Mouse (Mus musculus) E14TG2a.4 (cell line): ENCODE data around the gene Zswim1.
"Not testable (repeated sequence)": the region's sequence is repeated elsewhere in the genome, so short reads cannot be mapped to it uniquely, and the experiment has no call there.

ENCODE experiments used
- H3K27me3 ChIP-seq: 2 replicates; pipeline ENCODE4 v1.6.1; 2014; ENCODE audit warnings: low read length, control low read depth; ENCODE audit not compliant: insufficient read depth
- H3K36me3 ChIP-seq: 2 replicates; pipeline ENCODE4 v1.6.1; 2014; ENCODE audit warnings: low read length, control low read depth; ENCODE audit not compliant: insufficient read depth
- H3K4me1 ChIP-seq: replicated peaks from 2 replicates; pipeline ENCODE4 v1.6.1; 2014; ENCODE audit warnings: low read depth, low read length, control low read depth
- H3K4me3 ChIP-seq: replicated peaks from 2 replicates; pipeline ENCODE4 v1.5.1; 2014; ENCODE audit warnings: mild to moderate bottlenecking, low read length
- H3K9me3 ChIP-seq: 2 replicates; pipeline ENCODE4 v1.6.1; 2014; ENCODE audit warnings: low read length, control low read depth
- CTCF ChIP-seq: conservative IDR thresholded peaks from 2 replicates; pipeline ENCODE4 v1.5.1; 2014; ENCODE audit warnings: low read length
- NANOG ChIP-seq: IDR thresholded peaks from 2 replicates; pipeline ENCODE4 v1.6.1; 2014; ENCODE audit warnings: borderline replicate concordance, low read length, mixed read lengths
- POU5F1 ChIP-seq: IDR thresholded peaks from 2 replicates; pipeline ENCODE4 v1.6.1; 2014; ENCODE audit warnings: low read length, borderline replicate concordance

The Zswim1 gene

GRCm38 (mm10) chr2:164788411-164788810, 34.1 kb upstream of the Zswim1 start:
- Histone ChIP-seq H3K4me3 (peak overlapping the region; percentile 27), H3K9me3 (no peaks in the 10 kb centered on the region), H3K4me1 (peaks cover 82% of the 10 kb centered on the region), H3K36me3 (peaks cover 43% of the 10 kb centered on the region), H3K27me3 (peaks cover 17% of the 10 kb centered on the region)
- TF ChIP-seq NANOG (no peak), CTCF (no peak)

- TF ChIP-seq POU5F1 = no peak
- no peak for TF ChIP-seq CTCF
- no peak for TF ChIP-seq NANOG
- H3K27me3 ChIP-seq = peaks cover 9% of the 10 kb centered on the region
- peaks cover 61% of the 10 kb centered on the region for H3K36me3 ChIP-seq
- no peaks in the 10 kb centered on the region for H3K9me3 ChIP-seq
- H3K4me3 ChIP-seq = no peak overlapping the region
- H3K4me1 ChIP-seq = peaks cover 92% of the 10 kb centered on the region
These were observed 32.0 kb upstream of the Zswim1 start for GRCm38 (mm10) chr2:164790451-164790850.

GRCm38 (mm10) chr2:164791841-164792261, 30.6 kb upstream of the Zswim1 start:
- Histone ChIP-seq H3K27me3 (peaks cover 3% of the 10 kb centered on the region; the same call in 1 of the 2 replicates), H3K4me3 (peak overlapping the region; percentile 53), H3K9me3 (no peaks in the 10 kb centered on the region), H3K36me3 (peaks cover 75% of the 10 kb centered on the region), H3K4me1 (peaks cover 91% of the 10 kb centered on the region)
- TF ChIP-seq CTCF (no peak), NANOG (no peak), POU5F1 (no peak)

- Histone ChIP-seq H3K9me3 (no peaks in the 10 kb centered on the region), H3K4me3 (peak overlapping the region; percentile 53), H3K36me3 (peaks cover 82% of the 10 kb centered on the region), H3K27me3 (no peaks in the 10 kb centered on the region), H3K4me1 (peaks cover 85% of the 10 kb centered on the region)
- TF ChIP-seq CTCF (no peak), NANOG (no peak), POU5F1 (no peak)
These were observed 29.9 kb upstream of the Zswim1 start for GRCm38 (mm10) chr2:164792400-164793190.

GRCm38 (mm10) chr2:164793236-164793635, 29.2 kb upstream of the Zswim1 start:
- peaks cover 80% of the 10 kb centered on the region for H3K4me1 ChIP-seq
- no peak overlapping the region; the same call in 1 of the 2 replicates for H3K4me3 ChIP-seq
- no peaks in the 10 kb centered on the region for H3K9me3 ChIP-seq
- no peak for TF ChIP-seq POU5F1
- no peak for TF ChIP-seq NANOG
- peak; percentile 96 for TF ChIP-seq CTCF
- H3K27me3 ChIP-seq = no peaks in the 10 kb centered on the region
- H3K36me3 ChIP-seq = peaks cover 88% of the 10 kb centered on the region

- Histone ChIP-seq H3K27me3 (no peaks in the 10 kb centered on the region), H3K4me3 (no peak overlapping the region), H3K36me3 (peaks cover 89% of the 10 kb centered on the region), H3K9me3 (no peaks in the 10 kb centered on the region), H3K4me1 (peaks cover 75% of the 10 kb centered on the region)
- TF ChIP-seq POU5F1 (no peak), NANOG (no peak), CTCF (no peak)
These were observed 28.7 kb upstream of the Zswim1 start for GRCm38 (mm10) chr2:164793772-164794171.

- H3K4me3 ChIP-seq = no peak overlapping the region
- H3K27me3 ChIP-seq = no peaks in the 10 kb centered on the region
- peaks cover 72% of the 10 kb centered on the region for H3K4me1 ChIP-seq
- peak; percentile 93 for TF ChIP-seq CTCF
- TF ChIP-seq POU5F1 = no peak
- TF ChIP-seq NANOG = no peak
- no peaks in the 10 kb centered on the region for H3K9me3 ChIP-seq
- H3K36me3 ChIP-seq = peaks cover 90% of the 10 kb centered on the region
These were observed 28.2 kb upstream of the Zswim1 start for GRCm38 (mm10) chr2:164794293-164794692.

GRCm38 (mm10) chr2:164795868-164796267, 26.6 kb upstream of the Zswim1 start:
- peaks cover 72% of the 10 kb centered on the region for H3K4me1 ChIP-seq
- no peak overlapping the region for H3K4me3 ChIP-seq
- no peaks in the 10 kb centered on the region for H3K27me3 ChIP-seq
- peaks cover 97% of the 10 kb centered on the region for H3K36me3 ChIP-seq
- no peak for TF ChIP-seq CTCF
- no peak for TF ChIP-seq POU5F1
- TF ChIP-seq NANOG = no peak
- H3K9me3 ChIP-seq = no peaks in the 10 kb centered on the region

GRCm38 (mm10) chr2:164798554-164798953, 23.9 kb upstream of the Zswim1 start:
- peak; percentile 38 for TF ChIP-seq CTCF
- not testable (repeated sequence) for H3K27me3 ChIP-seq

More at GRCm38 (mm10) chr2:164798554-164798953, 23.9 kb upstream of the Zswim1 start:
- H3K36me3 ChIP-seq = peaks cover 94% of the 10 kb centered on the region
- H3K9me3 ChIP-seq, H3K4me3 ChIP-seq: not testable (repeated sequence)
- H3K4me1 ChIP-seq = peaks cover 60% of the 10 kb centered on the region
